Mouse (Mus musculus) liver, adult 2 months (tissue): Measurements from ENCODE around the gene Sox5.

Experiments used
- CTCF ChIP-seq: fragments of 200-500 bp; IDR thresholded peaks from 2 replicates; pipeline ENCODE4 v1.5.1; 2011; ENCODE audit warnings: low read depth, low read length, control low read depth
- POLR2A ChIP-seq: fragments of 200-500 bp; IDR thresholded peaks from 2 replicates; pipeline ENCODE4 v1.6.1; 2011; ENCODE audit warnings: low read length, control low read depth; ENCODE audit not compliant: insufficient read depth; ENCODE audit errors: extremely low read depth

- no peak for TF ChIP-seq POLR2A
- no peak for TF ChIP-seq CTCF
These were observed 903.3 kb downstream of the Sox5 start for GRCm38 (mm10) chr6:143878525-143878924.
